Mouse (Mus musculus) megakaryocyte progenitor cell, adult 5-6 weeks (primary cell): ENCODE results near the gene Abhd12. TPM values are rescaled to one million over a fixed set of nuclear protein-coding genes. Genes with fewer than 3 reads are reported as not detected.
"Not testable (repeated sequence)": the region's sequence is repeated elsewhere in the genome, so short reads cannot be mapped to it uniquely, and the experiment has no call there.

Source experiments
- ATAC-seq: replicated peaks from 2 replicates; pipeline ENCODE4 v1.8.0; 2016; ENCODE audit warnings: mild to moderate bottlenecking, moderate TSS enrichment, inconsistent platforms; ENCODE audit not compliant: poor library complexity
- total RNA-seq, 2 experiments: library from RNA; stranded (forward) in 1 of 2; stranded (reverse) in 1 of 2; fragments of 157-497, 149-512 nt in 1 of 2; fragments of 200-1000 nt in 1 of 2; gene quantifications; 2 replicates each; pipeline versions ENCODE4 v1.2.3 to v1.2.4; 2015 to 2017

Abhd12 gene
- total RNA-seq, 2 experiments from 2014 or later, result 30.5 to 56.0 TPM

- ATAC-seq, result peak; percentile 15; the same call in 1 of the 2 replicates
Measured at GRCm38 (mm10) chr2:150910295-150910881, 5.8 kb upstream of the Abhd12 start.

- peak; percentile 87 for ATAC-seq
Measured at GRCm38 (mm10) chr2:150909429-150910039, 5.0 kb upstream of the Abhd12 start.

GRCm38 (mm10) chr2:150908881-150909280 is 4.3 kb upstream of the Abhd12 start:
- not testable (repeated sequence) for ATAC-seq

- peak; percentile 35 for ATAC-seq
Measured at GRCm38 (mm10) chr2:150904936-150905450, 452 bp upstream of the Abhd12 start, which contains the start of gene Gins1. Gins1 (plus strand) TSS chr2:150905400.

- ATAC-seq, result no peak
Measured at GRCm38 (mm10) chr2:150902347-150902746, 2.2 kb downstream of the Abhd12 start.

GRCm38 (mm10) chr2:150900341-150900740 is 4.2 kb downstream of the Abhd12 start:
- ATAC-seq, result no peak

- no peak for ATAC-seq
Measured at GRCm38 (mm10) chr2:150895691-150896252, 8.8 kb downstream of the Abhd12 start.

- peak; percentile 34 for ATAC-seq
Measured at GRCm38 (mm10) chr2:150894617-150895267, 9.8 kb downstream of the Abhd12 start.

- peak; percentile 30; the same call in 1 of the 2 replicates for ATAC-seq
Measured at GRCm38 (mm10) chr2:150887370-150887769, 17.2 kb downstream of the Abhd12 start.

- ATAC-seq, result no peak
Measured at GRCm38 (mm10) chr2:150886315-150886714, 18.2 kb downstream of the Abhd12 start.

GRCm38 (mm10) chr2:150885814-150886213 is 18.7 kb downstream of the Abhd12 start:
- ATAC-seq, result 0 out of 2 replicates have a peak, but pooled peaks have one; percentile 10

- no peak for ATAC-seq
Measured at GRCm38 (mm10) chr2:150884779-150885110, 19.8 kb downstream of the Abhd12 start.

- no peak for ATAC-seq
Measured at GRCm38 (mm10) chr2:150884075-150884778, 20.3 kb downstream of the Abhd12 start.

- ATAC-seq, result no peak
Measured at GRCm38 (mm10) chr2:150877561-150877960, 27.0 kb downstream of the Abhd12 start.

GRCm38 (mm10) chr2:150875226-150875625 is 29.3 kb downstream of the Abhd12 start:
- peak; percentile 59 for ATAC-seq

GRCm38 (mm10) chr2:150874508-150874907 is 30.0 kb downstream of the Abhd12 start:
- peak; percentile 75 for ATAC-seq

GRCm38 (mm10) chr2:150869446-150869845 is 35.1 kb downstream of the Abhd12 start:
- peak; percentile 57 for ATAC-seq

- no peak for ATAC-seq
Measured at GRCm38 (mm10) chr2:150867021-150867420, 37.5 kb downstream of the Abhd12 start.

GRCm38 (mm10) chr2:150861128-150861527 is 43.4 kb downstream of the Abhd12 start:
- peak; percentile 61 for ATAC-seq

GRCm38 (mm10) chr2:150859709-150860470 is 44.7 kb downstream of the Abhd12 start:
- no peak for ATAC-seq
